Mouse (Mus musculus) layer of hippocampus, adult 2 months (tissue): Measurements from ENCODE around the gene Fgf13. TPM values are rescaled to one million over a fixed set of nuclear protein-coding genes. Genes with fewer than 3 reads are reported as not detected.

Experiments
- DNase-seq, 2 experiments: peaks; one replicate each; pipeline ENCODE4 v3.0.0; 2022; ENCODE audit warnings: low spot score in 2 of 2
- H3K27ac ChIP-seq: fragments of 200-600 bp; 2 replicates; pipeline ENCODE4 v1.8.1; 2022
- H3K4me3 ChIP-seq: fragments of 200-600 bp; 2 replicates; pipeline ENCODE4 v1.8.1; 2022; ENCODE audit warnings: mild to moderate bottlenecking
- CTCF ChIP-seq: fragments of 200-600 bp; conservative IDR thresholded peaks from 2 replicates; pipeline ENCODE4 v1.8.1; 2022; ENCODE audit warnings: antibody characterized with exemption, mild to moderate bottlenecking, moderate library complexity
- total RNA-seq, 2 experiments: library from RNA; stranded (reverse); gene quantifications; 2 replicates each; pipeline ENCODE4 v1.2.3; 2021

The Fgf13 gene
- total RNA-seq, 2 experiments from 2014 or later, result 226 to 234 TPM

- TF ChIP-seq CTCF, result peak; percentile 68
- no peak overlapping the region for H3K27ac ChIP-seq
- peak; percentile 31 to 37 for DNase-seq
- no peak overlapping the region for H3K4me3 ChIP-seq
Observed at GRCm38 (mm10) chrX:59179081-59179596, 388.7 kb downstream of the Fgf13 start.

- H3K27ac ChIP-seq, result no peak overlapping the region
- peak; percentile 46 for TF ChIP-seq CTCF
- H3K4me3 ChIP-seq, result no peak overlapping the region
- DNase-seq, result no peak
Observed at GRCm38 (mm10) chrX:59177653-59178052, 390.2 kb downstream of the Fgf13 start.

- peak in 1 of 2 experiments; percentile 46 for DNase-seq
- H3K4me3 ChIP-seq, result no peak overlapping the region
- H3K27ac ChIP-seq, result no peak overlapping the region
- peak; percentile 90 for TF ChIP-seq CTCF
Observed at GRCm38 (mm10) chrX:59172200-59172599, 395.7 kb downstream of the Fgf13 start.

GRCm38 (mm10) chrX:59166763-59167162 lies 401.1 kb downstream of the Fgf13 start:
- Histone ChIP-seq H3K27ac (no peak overlapping the region), H3K4me3 (no peak overlapping the region)
- TF ChIP-seq CTCF, result no peak
- no peak for DNase-seq

GRCm38 (mm10) chrX:59141947-59142346 lies 425.9 kb downstream of the Fgf13 start:
- no peak overlapping the region for H3K4me3 ChIP-seq
- no peak for TF ChIP-seq CTCF
- DNase-seq, result no peak
- no peak overlapping the region for H3K27ac ChIP-seq

GRCm38 (mm10) chrX:59134928-59135361 lies 432.9 kb downstream of the Fgf13 start:
- H3K27ac ChIP-seq, result peak overlapping the region; percentile 93
- peak overlapping the region; percentile 62 for H3K4me3 ChIP-seq
- DNase-seq, result peak; percentile 39 to 57
- TF ChIP-seq CTCF, result peak; percentile 82

- Histone ChIP-seq H3K27ac (peak overlapping the region; percentile 93), H3K4me3 (peak overlapping the region; percentile 62)
- no peak for TF ChIP-seq CTCF
- peak; percentile 4 to 39 for DNase-seq
Observed at GRCm38 (mm10) chrX:59134166-59134861, 433.6 kb downstream of the Fgf13 start.

GRCm38 (mm10) chrX:59133834-59134165 lies 434.1 kb downstream of the Fgf13 start:
- peak overlapping the region; percentile 62 for H3K4me3 ChIP-seq
- no peak for DNase-seq
- no peak for TF ChIP-seq CTCF
- H3K27ac ChIP-seq, result peak overlapping the region; percentile 93

GRCm38 (mm10) chrX:59133416-59133815 lies 434.5 kb downstream of the Fgf13 start:
- Histone ChIP-seq H3K4me3 (peak overlapping the region; percentile 62), H3K27ac (peak overlapping the region; percentile 93)
- TF ChIP-seq CTCF, result no peak
- peak; percentile 1 to 14 for DNase-seq

GRCm38 (mm10) chrX:59126637-59127036 lies 441.2 kb downstream of the Fgf13 start:
- H3K27ac ChIP-seq, result peak overlapping the region; percentile 65; the same call in 1 of the 2 replicates
- no peak overlapping the region for H3K4me3 ChIP-seq
- peak; percentile 18 to 39 for DNase-seq
- no peak for TF ChIP-seq CTCF

- TF ChIP-seq CTCF, result no peak
- Histone ChIP-seq H3K27ac (no peak overlapping the region), H3K4me3 (no peak overlapping the region)
- no peak for DNase-seq
Observed at GRCm38 (mm10) chrX:59113187-59113586, 454.7 kb downstream of the Fgf13 start.

GRCm38 (mm10) chrX:59085928-59086327 lies 481.9 kb downstream of the Fgf13 start:
- DNase-seq, result no peak
- TF ChIP-seq CTCF, result no peak

GRCm38 (mm10) chrX:59080427-59080826 lies 487.4 kb downstream of the Fgf13 start:
- Histone ChIP-seq H3K4me3 (no peak overlapping the region), H3K27ac (no peak overlapping the region)
- DNase-seq, result no peak
- TF ChIP-seq CTCF, result no peak

More at GRCm38 (mm10) chrX:59085928-59086327, 481.9 kb downstream of the Fgf13 start:
- Histone ChIP-seq H3K27ac (no peak overlapping the region), H3K4me3 (no peak overlapping the region)

GRCm38 (mm10) chrX:59072083-59072482 lies 495.8 kb downstream of the Fgf13 start:
- TF ChIP-seq CTCF, result no peak

More at GRCm38 (mm10) chrX:59072083-59072482, 495.8 kb downstream of the Fgf13 start:
- Histone ChIP-seq H3K27ac (no peak overlapping the region), H3K4me3 (no peak overlapping the region)
- no peak for DNase-seq
